Mouse (Mus musculus) regulatory T cell (primary cell): ENCODE measurements around the gene Mrpl18.
"Not testable (repeated sequence)": the region's sequence is repeated elsewhere in the genome, so short reads cannot be mapped to it uniquely, and the experiment has no call there.

Experiments
- in situ Hi-C: fragments of 300-600 bp; cut with MboI, MseI; formaldehyde crosslinking; loops from one replicate; pipeline ENCODE4 v1.15.1; 2025; ENCODE audit warnings: high pct_unique_total_duplicates

Gene Mrpl18

DNA sequence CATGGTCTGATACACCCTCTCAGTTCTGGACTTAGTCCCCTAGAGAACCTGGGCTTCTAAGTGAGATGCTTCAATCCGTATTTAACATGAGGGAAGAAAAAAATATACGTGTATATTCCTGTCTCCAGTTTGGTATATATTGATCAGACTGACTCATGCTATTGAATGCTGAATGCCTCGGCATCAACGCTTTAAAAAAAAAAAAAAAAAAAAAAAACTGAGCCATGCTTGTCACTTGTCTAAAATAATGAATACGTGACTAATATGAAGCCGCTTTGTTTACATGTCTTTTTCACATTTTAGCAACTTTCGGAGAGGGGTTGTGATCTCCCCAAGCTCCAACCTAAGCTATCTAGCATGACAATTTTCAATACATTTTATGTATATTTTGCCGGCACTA lies 5.8 kb downstream of the Mrpl18 start:
- in situ Hi-C loops = loop anchor here (5.0 to 10.0 kb wide), 2 partner anchors 33 to 774 kb away; partner anchors contain the start of gene Mrgprh

DNA sequence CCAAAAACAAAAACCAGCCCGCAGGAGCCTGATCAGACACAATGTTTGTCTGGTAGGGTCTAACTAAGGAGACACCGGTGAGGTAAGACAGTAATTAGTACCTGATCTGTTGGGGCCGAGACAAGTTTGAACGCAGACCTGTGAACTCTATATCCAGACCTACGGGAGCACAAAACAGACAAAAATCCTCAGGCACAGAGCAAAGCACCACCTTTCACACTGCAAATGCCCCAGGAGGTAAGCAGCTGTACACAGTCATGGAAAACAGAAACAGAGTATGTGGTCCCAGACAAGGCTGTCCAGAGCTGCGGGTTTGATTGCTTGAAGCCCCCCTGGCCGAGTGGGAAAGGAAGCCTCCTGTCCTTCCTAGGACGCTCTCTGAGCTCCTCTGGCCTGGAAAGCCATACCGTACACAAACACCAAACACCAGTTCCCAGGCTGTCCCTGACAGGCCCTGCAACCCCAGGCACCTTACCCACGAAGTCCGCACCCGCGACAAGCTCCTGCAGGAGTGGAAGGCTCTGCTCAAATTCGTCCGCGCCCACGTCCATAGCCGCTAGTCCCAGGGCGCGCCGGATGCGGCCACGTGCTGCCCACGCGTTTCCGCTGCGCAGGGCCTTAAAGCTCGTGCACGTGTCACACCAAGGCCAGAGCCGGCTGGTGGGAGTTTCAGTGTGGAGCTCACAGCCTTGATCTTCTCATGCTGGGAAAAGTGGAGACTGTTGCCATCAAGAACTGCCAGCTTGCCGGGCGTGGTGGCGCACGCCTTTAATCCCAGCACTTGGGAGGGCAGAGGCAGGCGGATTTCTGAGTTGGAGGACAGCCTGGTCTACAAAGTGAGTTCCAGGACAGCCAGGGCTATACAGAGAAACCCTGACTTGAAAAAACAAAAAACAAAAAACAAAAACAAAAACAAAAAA lies 6.5 kb downstream of the Mrpl18 start, which contains the start of gene Pnldc1:
TSS of gene Pnldc1 (minus strand) at position 870 of the 920 bp plus-strand sequence.
- in situ Hi-C loops = loop anchor here (5.0 to 10.0 kb wide), 2 partner anchors 32 to 775 kb away; partner anchors contain the start of gene Mrgprh

DNA sequence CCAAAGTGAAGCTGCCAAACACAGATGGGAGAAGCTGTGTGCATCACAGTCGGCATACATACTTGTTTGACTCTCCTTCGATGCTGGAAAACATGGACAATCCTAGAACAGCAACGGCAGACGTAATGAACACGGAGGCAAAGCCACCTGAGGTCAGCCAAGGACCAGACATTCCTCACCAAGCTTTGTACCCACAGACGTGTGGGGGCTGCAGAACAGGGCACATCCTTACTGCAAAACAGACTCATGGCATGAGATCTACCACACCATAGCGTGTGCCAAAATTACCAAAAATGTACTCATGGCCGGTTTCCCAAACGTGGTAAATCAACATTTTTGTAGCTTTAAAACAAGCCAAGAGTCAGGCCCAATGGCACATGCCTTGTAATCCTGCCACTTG lies 9.7 kb downstream of the Mrpl18 start:
- in situ Hi-C loops = no loop called here

DNA sequence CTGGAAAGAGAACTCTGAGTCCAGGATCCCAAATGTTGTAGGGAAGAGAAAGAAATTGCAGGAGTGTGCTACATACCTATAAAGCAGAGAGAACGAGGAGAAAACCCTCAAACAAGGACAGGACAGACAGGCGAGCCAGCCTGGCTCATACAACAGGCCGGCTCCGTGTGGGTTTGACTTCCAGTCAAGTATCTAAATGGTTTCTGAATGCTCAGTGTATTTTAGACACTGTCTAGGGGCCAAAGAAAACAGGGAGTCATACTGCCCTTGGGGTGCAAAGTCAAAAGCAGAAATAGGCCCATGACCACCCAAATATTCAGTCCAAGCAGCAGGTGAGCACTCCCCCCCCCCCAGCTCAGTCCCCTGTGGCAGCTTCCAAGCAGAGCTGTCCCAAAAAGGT lies 10.3 kb downstream of the Mrpl18 start:
- in situ Hi-C loops = no loop called here

DNA sequence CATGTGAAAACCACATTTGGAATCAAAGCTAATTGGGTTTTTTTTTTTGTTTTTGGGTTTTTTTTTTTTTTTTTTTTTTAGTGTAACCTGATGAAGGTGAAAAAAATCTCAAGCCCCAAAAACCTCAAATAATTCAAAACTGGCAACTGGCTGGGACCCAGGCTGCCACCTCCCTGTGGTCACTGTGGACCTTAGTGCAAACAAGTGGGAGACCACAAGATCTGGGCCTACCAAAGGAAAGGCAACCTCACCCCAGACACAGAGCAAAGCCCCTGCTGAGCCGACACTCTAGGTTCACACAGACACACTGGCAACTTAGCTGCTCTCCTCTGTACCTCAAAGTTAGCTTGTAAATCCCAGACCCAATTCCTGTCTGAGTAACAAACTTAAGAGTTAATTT lies 11.8 kb downstream of the Mrpl18 start:
- in situ Hi-C loops = no loop called here

GRCm38 (mm10) chr17:12903372-12904333 lies 12.5 kb downstream of the Mrpl18 start:
- in situ Hi-C loops = no loop called here

DNA sequence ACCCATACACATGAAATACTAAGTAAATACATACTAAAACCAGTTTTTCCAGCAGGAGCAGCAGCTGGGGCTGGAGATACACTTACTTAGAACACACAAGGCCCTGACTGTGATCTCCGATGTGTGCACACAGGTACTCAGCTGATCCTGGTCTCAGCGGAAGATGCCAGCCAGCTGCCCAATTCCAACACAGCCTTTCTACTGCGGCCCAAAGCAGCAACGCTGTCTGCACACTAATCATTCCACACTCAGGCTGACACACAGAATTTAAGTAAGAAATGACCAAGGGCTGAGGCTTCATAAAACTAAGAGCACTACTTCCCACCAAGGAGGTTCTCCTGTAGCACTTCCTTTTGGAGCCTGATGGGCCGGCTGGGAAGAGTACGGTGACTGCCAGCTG lies 13.9 kb downstream of the Mrpl18 start:
- in situ Hi-C loops = no loop called here

GRCm38 (mm10) chr17:12898607-12899006 lies 17.5 kb downstream of the Mrpl18 start:
- in situ Hi-C loops = not testable (repeated sequence)

DNA sequence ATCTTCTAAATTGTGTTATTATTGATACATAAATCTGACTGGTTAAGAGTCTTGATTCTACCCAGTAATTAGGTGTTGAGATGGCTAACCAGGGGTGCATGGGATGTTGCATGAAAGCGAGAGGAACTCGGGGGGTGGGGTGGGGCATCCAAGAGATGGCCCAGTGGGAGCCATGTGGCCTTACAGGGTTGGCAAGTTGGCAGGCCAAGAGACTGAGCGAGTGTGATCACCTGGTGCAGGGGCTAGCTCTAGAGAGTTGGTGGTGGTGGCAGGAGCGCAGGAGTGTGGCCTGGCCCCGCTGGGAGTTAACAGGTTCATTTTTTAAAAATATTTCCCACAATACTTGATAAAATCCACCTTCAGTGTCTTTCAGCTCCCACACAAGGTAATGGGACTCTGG lies 18.5 kb downstream of the Mrpl18 start:
- in situ Hi-C loops = no loop called here

DNA sequence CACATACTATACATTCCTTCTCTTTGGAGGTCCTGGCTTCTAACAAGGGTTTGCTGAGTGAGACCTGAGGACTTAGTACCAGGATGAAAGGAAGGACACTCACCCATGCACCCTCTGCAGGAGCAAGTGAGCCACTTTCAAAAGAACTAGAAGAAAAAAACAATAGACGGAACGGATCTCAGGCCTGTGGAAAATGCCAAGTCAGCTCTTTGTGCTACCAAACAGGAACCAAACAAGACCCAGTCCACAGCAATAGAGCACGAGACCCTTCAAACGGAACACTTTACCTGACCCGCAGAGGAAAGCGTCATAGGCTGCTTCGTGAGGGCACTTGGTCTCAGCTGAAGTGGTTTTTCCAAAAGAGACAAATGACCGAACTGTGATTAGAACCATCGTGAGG lies 24.1 kb downstream of the Mrpl18 start:
- in situ Hi-C loops = no loop called here

DNA sequence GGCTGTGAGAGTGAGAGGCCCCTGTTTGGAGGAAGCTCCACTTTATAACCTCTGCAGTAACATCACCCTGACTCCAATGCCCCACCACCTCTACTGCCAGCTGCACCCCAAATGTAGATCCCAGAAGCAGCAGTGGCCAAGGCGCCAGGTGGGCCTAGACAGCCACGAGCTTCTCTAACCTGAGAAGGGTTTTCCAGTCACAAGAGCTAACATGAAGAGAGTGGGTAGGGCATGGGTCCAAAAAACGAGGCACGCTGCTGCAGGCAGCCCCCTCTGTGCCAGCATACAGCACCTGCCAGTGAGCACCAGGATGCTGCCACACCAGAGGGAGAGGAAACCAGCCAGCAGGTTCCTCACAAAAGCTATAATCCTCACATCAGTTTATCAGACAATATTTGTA lies 25.1 kb downstream of the Mrpl18 start:
- in situ Hi-C loops = no loop called here

GRCm38 (mm10) chr17:12887021-12887775 lies 28.9 kb downstream of the Mrpl18 start:
- in situ Hi-C loops = loop anchor here (10.0 kb wide), 1 partner anchor 288 kb away; no protein-coding TSS in a partner anchor

GRCm38 (mm10) chr17:12886620-12887019 lies 29.5 kb downstream of the Mrpl18 start:
- in situ Hi-C loops = loop anchor here (10.0 kb wide), 1 partner anchor 288 kb away; no protein-coding TSS in a partner anchor

DNA sequence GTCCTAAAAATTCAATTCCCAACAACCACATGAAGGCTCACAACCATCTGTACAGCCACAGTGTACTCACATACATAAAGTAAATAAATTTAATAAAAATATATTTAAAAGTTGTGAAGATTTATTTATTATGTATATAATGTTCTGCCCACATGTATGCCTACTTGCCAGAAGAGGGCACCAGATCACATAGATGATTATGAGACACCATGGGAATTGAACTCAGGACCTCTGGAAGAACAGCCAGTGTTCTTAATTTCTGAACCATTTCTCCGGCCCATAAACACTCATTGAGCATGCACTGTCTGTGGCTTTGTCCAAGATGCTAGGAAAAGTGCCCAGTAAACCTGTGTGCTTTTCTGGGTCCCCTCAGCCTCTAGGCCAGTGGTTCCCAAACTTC lies 34.9 kb downstream of the Mrpl18 start:
- in situ Hi-C loops = loop anchor here (10.0 kb wide), 1 partner anchor 294 kb away; no protein-coding TSS in a partner anchor

DNA sequence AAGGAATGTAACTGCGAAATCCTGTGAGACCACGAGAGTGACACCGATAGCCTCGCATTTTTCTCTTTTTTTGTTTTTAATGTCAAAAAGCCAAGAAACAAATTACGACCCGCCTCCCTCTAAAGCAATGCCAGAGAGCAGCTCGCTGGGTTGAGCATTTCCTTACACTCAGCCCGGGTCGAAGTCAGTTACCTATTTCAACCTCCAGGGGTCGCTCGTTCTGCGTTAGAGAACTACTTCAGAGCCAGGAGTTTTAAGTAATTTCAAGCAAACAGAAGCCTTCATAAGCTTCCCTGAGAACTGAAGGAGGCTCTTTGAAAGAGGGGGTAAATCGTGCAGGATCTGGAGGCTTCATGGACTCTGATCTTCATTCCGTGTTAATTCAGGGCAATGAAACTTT lies 36.0 kb downstream of the Mrpl18 start:
- in situ Hi-C loops = loop anchor here (10.0 kb wide), 1 partner anchor 295 kb away; no protein-coding TSS in a partner anchor

DNA sequence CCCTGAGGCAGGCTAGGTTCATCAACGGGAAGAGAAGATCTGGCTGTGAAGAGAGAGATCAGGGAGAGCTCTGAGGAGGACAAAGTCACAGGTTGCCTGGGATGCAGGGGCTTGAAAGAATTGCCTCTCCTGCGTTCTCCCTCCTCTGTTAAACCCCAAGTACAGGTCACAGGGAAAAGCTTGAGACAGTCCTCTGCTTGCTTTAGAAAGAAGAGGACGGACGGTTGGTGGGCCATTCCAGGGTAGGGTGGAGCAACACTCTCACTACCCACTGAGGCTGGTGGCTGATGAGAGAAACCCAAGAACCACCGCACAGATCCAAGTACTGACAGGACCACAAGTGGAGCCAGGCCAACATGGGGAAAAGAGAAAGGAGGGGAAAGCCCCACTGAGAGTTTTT lies 40.4 kb downstream of the Mrpl18 start, which contains the start of gene Mrgprh:
TSS of gene Mrgprh (plus strand) at position 301 of the 400 bp plus-strand sequence.
- in situ Hi-C loops = loop anchor here (5.0 kb wide), 1 partner anchor 37 kb away; the partner anchor contains the start of gene Pnldc1

DNA sequence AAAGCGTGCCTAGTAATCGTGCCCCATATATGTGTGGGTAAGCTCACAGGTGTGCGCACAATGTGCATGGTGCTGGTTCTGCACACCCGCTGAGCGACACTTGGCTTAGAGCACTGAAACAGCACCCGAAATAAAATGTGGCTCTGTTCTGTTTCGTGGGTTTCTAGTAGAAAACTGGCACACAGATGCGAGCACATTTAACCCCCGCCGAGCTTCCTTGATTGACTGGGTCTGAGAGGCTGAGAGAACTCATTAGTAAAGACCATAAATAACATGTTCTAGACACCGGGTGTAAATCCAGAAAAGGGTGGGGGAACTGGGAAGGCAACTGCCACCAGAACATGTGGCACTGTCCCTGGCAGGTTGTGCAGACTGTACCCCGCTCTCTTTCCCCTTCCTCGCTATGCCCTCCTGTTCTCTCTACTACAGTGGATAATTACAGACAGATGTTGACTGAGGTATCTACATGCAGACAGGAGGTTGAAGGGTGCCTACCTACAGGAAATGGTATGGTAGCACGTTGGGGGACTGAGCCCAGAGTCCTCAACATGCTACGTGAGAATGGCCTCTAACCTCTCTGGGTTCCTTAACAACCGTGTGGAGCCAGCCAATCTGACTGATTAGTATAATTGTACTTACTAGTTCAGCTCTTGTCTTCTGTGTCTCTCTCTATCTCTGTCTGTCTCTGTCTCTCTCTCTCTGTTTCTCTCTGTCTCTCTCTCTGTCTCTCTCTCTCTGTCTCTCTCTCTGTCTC lies 43.7 kb downstream of the Mrpl18 start:
- in situ Hi-C loops = no loop called here

GRCm38 (mm10) chr17:12868640-12869039 lies 47.5 kb downstream of the Mrpl18 start:
- in situ Hi-C loops = no loop called here

DNA sequence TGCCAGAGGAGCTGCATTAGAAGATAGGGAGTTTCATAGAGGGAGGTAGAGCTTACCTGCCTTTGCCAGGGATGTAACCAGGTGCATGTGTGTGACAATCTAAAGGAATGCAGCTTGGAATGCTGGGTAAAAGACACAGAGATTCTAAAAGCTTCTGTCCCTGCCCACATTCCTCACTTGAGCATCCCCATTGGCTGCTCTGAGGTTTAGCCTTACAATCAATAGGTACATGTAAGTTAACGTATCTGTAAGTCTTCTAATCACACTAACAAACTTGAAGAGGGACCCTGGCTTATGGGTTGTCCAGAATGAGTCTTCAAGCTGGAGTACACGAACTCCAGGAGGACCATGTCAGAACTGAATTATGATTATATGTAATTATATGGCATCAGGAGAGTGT lies 48.1 kb downstream of the Mrpl18 start, which contains the start of gene Mas1:
TSS of gene Mas1 (minus strand) at position 101 of the 400 bp plus-strand sequence.
- in situ Hi-C loops = no loop called here

GRCm38 (mm10) chr17:12866853-12867252 lies 49.3 kb downstream of the Mrpl18 start:
- in situ Hi-C loops = no loop called here
